Mouse (Mus musculus): ENCODE data around the gene Slc7a14. TPM values are rescaled to one million over a fixed set of nuclear protein-coding genes. Genes with fewer than 3 reads are reported as not detected.

Gene Slc7a14
- polyA plus RNA-seq, 1 experiment from 2014 or later: 0.11 TPM

DNA sequence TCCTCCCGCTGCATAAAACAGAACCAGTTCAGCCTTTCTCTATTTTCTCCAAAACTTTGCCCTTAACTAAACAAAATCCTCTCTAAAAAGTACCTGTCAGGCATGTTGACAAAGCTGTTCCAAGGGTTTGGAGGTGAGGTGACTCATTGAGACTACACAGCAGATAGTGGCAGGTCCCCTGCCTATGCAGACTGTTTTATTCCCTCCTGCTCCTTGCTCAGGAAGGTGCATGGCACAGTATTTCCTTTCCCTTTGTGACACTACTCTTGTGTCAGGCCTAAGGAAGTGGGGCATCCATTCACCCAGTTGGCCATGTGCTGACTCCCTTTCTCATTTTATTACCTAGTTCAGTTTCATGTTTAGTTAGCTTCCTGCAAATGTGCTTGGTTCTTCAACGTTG, 42.3 kb downstream of the Slc7a14 start:
- no peak overlapping the region for H3K27ac ChIP-seq (ENCODE audit: low read depth, low read length)
- H3K27me3 ChIP-seq (ENCODE audit: control insufficient read depth, insufficient read depth, low read length): no peaks in the 10 kb centered on the region
- H3K9ac ChIP-seq (ENCODE audit: low read depth, low read length): no peak overlapping the region
- ATAC-seq (ENCODE audit: low FRiP score, low TSS enrichment): no peak
- H3K36me3 ChIP-seq (ENCODE audit: control insufficient read depth, insufficient read depth, low read length): no peaks in the 10 kb centered on the region
- no peak overlapping the region for H3K4me3 ChIP-seq (ENCODE audit: low read length)
- no peak overlapping the region for H3K4me2 ChIP-seq (replicated peaks; ENCODE audit: low read depth, low read length)
- no peaks in the 10 kb centered on the region for H3K9me3 ChIP-seq (ENCODE audit: control insufficient read depth, low read length)
- no peaks in the 10 kb centered on the region for H3K4me1 ChIP-seq (ENCODE audit: control insufficient read depth, insufficient read depth, low read length)
- WGBS: 75% methylated on average over 2 of the region's 2 CpGs

DNA sequence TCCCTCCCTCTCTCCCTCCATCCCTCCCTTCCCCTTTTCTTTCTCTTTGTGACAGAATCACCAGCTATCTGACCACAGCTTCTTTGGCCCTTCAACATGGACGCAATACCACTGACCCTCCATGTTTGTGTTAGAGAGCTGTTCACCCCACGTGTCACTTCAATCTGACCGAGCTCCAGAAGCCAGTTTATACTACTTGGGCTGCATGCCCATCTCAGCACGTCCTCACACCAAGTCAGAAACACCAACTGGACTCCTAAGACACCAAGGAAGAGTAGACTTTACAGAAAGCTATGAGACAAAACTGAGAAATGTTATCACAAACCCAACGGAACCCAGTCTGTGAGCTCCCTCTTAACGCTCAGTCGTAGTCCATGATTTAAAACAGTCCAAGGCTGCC, 43.2 kb downstream of the Slc7a14 start:
- peaks cover 3% of the 10 kb centered on the region for H3K4me1 ChIP-seq (ENCODE audit: control insufficient read depth, insufficient read depth, low read length)
- H3K9me3 ChIP-seq (ENCODE audit: control insufficient read depth, low read length): no peaks in the 10 kb centered on the region
- H3K27me3 ChIP-seq (ENCODE audit: control insufficient read depth, insufficient read depth, low read length): no peaks in the 10 kb centered on the region
- ATAC-seq (ENCODE audit: low FRiP score, low TSS enrichment): no peak
- H3K9ac ChIP-seq (ENCODE audit: low read depth, low read length): no peak overlapping the region
- H3K4me3 ChIP-seq (ENCODE audit: low read length): no peak overlapping the region
- 91% methylated on average over 7 of the region's 7 CpGs for WGBS
- no peaks in the 10 kb centered on the region for H3K36me3 ChIP-seq (ENCODE audit: control insufficient read depth, insufficient read depth, low read length)
- no peak overlapping the region for H3K27ac ChIP-seq (ENCODE audit: low read depth, low read length)
- H3K4me2 ChIP-seq (replicated peaks; ENCODE audit: low read depth, low read length): no peak overlapping the region

DNA sequence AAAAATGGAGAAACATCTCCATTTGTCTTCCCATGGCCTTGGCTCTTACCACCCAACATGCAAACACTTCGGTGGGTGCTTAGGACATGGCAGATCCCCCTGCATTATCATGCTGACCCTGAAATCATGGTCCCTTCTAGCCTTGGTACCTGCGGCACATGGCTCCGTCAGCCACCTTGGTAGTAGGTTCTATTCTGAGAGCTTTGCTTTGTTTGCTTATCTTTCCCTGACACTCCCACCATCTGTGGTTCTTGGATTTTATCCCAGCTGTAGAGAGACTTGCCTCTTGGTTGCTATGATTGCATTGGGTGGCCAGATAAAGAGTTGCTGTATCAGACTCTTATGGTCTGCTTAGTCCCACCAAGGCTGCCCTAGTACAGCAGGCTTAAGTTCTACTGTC, 46.6 kb downstream of the Slc7a14 start:
- H3K4me1 ChIP-seq (ENCODE audit: control insufficient read depth, insufficient read depth, low read length): peaks cover 21% of the 10 kb centered on the region
- no peak for ATAC-seq (ENCODE audit: low FRiP score, low TSS enrichment)
- WGBS: 95% methylated on average over 3 of the region's 3 CpGs

DNA sequence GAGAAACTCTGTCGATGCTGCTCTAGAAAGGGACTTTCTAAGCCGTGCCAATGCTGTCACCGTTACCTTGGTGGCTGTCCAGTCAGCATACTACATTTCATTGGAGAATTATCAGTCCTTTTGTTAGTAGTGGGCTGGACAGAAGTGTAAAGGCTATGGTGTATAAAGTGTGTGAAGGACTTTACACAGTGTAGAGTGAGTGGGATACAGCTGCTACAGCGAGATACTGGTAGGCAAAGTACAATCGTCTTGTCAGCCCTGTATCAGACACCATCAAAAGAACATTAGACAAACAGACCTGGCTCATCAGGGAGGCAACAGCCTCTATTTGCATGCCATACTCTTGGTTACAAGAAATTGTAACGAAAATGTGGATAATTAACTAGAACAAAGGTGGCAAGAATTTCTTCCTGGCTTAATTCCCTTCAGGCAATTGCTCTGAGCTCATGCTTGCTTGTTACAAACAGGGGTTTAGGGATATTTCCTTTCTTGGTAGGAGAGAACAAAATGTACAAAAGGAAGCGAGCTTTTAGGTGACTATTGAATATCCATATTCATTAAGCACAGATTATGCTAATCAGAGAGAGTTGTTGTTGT, 48.7 kb downstream of the Slc7a14 start:
- H3K27ac ChIP-seq (ENCODE audit: low read depth, low read length): peak overlapping the region; percentile 83; the same call in 1 of the 2 replicates
- no peak overlapping the region for H3K9ac ChIP-seq (ENCODE audit: low read depth, low read length)
- 0 out of 2 replicates have a peak, but pooled peaks have one; percentile 1 for ATAC-seq (ENCODE audit: low FRiP score, low TSS enrichment)
- peaks cover 21% of the 10 kb centered on the region for H3K4me1 ChIP-seq (ENCODE audit: control insufficient read depth, insufficient read depth, low read length)
- WGBS: 55% methylated on average over 7 of the region's 7 CpGs
- H3K36me3 ChIP-seq (ENCODE audit: control insufficient read depth, insufficient read depth, low read length): no peaks in the 10 kb centered on the region
- no peaks in the 10 kb centered on the region for H3K9me3 ChIP-seq (ENCODE audit: control insufficient read depth, low read length)
- H3K27me3 ChIP-seq (ENCODE audit: control insufficient read depth, insufficient read depth, low read length): no peaks in the 10 kb centered on the region
- H3K4me3 ChIP-seq (ENCODE audit: low read length): no peak overlapping the region
- H3K4me2 ChIP-seq (replicated peaks; ENCODE audit: low read depth, low read length): no peak overlapping the region

More for the DNA sequence above, 46.6 kb downstream of the Slc7a14 start:
- H3K36me3 ChIP-seq (ENCODE audit: control insufficient read depth, insufficient read depth, low read length): no peaks in the 10 kb centered on the region
- no peak overlapping the region for H3K4me2 ChIP-seq (replicated peaks; ENCODE audit: low read depth, low read length)
- H3K9me3 ChIP-seq (ENCODE audit: control insufficient read depth, low read length): no peaks in the 10 kb centered on the region
- no peaks in the 10 kb centered on the region for H3K27me3 ChIP-seq (ENCODE audit: control insufficient read depth, insufficient read depth, low read length)
- no peak overlapping the region for H3K9ac ChIP-seq (ENCODE audit: low read depth, low read length)
- no peak overlapping the region for H3K4me3 ChIP-seq (ENCODE audit: low read length)
- H3K27ac ChIP-seq (ENCODE audit: low read depth, low read length): no peak overlapping the region

DNA sequence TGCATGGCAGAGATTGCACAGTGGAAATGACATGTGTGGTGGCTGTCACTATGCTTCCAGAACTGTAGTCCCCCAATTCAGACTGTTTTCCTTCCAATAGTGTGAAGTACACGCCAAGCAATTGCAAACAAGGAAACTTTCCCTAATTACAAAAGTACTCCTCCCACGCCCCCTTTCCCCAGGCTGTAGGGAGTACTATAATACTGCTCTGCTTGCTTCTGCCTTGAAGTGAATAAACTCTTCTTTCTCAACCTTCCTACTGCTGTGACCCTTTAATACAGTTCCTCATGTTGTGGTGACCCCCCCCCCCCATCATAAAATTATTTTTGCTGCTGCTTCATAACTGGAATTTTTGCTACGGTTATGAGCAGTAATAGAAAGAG, 49.2 kb downstream of the Slc7a14 start:
- Histone ChIP-seq H3K27ac (ENCODE audit: low read depth, low read length) (peak overlapping the region; percentile 83), H3K4me2 (replicated peaks; ENCODE audit: low read depth, low read length) (no peak overlapping the region), H3K36me3 (ENCODE audit: control insufficient read depth, insufficient read depth, low read length) (no peaks in the 10 kb centered on the region), H3K9me3 (ENCODE audit: control insufficient read depth, low read length) (no peaks in the 10 kb centered on the region), H3K4me1 (ENCODE audit: control insufficient read depth, insufficient read depth, low read length) (peaks cover 21% of the 10 kb centered on the region), H3K9ac (ENCODE audit: low read depth, low read length) (no peak overlapping the region), H3K27me3 (ENCODE audit: control insufficient read depth, insufficient read depth, low read length) (no peaks in the 10 kb centered on the region), H3K4me3 (ENCODE audit: low read length) (no peak overlapping the region)
- peak; percentile 60 for ATAC-seq (ENCODE audit: low FRiP score, low TSS enrichment)
- WGBS: 40% methylated on average over 3 of the region's 3 CpGs

DNA sequence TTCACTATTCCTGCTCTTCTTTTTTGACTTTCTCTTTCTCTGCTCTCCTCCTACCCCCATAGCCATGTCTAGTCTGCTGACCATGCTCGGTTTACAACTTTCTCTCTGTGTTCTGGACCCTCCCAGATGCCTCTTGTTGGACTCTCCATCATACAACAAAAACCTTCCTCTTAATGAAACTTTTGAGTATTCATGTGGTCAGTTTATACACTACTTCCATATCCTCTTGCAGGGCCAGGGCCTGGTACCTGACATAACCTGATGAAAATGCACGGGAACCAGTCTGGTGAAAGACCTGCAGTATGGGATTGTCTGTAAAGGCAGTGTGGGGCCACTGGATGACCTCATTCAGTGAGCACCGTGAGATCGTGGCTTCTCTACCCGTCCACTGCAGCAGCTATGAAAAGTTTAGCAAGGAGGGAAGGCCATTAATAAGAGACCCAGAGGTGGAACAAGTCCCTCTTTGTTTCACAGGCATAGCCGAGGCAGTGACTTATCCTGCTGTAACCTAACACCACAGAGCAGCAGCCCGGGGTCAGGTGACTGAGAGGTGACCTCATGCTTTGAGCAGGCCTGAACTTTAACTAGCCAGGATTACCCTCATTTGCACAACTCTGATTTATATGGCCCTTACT, 49.7 kb downstream of the Slc7a14 start:
- peak overlapping the region; percentile 83 for H3K27ac ChIP-seq (ENCODE audit: low read depth, low read length)
- no peak overlapping the region for H3K9ac ChIP-seq (ENCODE audit: low read depth, low read length)
- peaks cover 21% of the 10 kb centered on the region for H3K4me1 ChIP-seq (ENCODE audit: control insufficient read depth, insufficient read depth, low read length)
- no peak overlapping the region for H3K4me2 ChIP-seq (replicated peaks; ENCODE audit: low read depth, low read length)
- WGBS: 13% methylated on average over 7 of the region's 7 CpGs
- H3K36me3 ChIP-seq (ENCODE audit: control insufficient read depth, insufficient read depth, low read length): no peaks in the 10 kb centered on the region
- no peaks in the 10 kb centered on the region for H3K9me3 ChIP-seq (ENCODE audit: control insufficient read depth, low read length)
- H3K4me3 ChIP-seq (ENCODE audit: low read length): no peak overlapping the region
- H3K27me3 ChIP-seq (ENCODE audit: control insufficient read depth, insufficient read depth, low read length): no peaks in the 10 kb centered on the region
- peak; percentile 94 for ATAC-seq (ENCODE audit: low FRiP score, low TSS enrichment)

DNA sequence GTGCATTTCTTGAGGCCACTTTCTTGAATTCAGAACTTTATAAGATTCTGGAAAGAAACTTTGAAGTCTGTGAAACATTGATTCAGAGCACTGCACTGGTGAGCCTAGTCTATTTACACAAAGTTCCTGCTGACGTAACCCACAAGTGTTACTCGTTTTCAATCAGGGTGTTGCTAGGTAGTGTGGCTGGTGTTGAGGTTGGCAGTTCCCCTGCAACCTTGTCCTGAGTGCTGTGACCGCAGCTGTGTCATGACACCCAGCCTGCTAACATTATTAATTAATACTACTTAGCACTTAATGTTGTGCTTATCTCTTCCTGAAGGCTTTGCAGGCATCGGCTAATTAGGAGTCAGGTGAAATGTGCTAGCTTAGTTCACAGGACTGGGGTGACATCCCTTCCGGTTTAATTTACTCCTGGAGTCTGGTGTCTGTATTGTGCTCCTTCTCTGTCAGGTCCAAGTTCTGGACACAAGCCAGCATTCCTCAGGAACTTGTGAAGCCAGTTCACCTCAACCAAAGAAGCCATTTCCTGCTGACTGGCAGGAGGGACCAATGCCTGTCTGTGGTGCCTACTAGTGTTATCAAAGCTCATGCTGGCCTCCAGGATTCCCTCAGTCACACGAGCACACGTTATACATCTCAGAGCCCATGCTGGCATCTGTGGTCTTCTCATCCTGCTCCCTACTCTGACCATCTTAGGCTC, 50.5 kb downstream of the Slc7a14 start:
- peak overlapping the region; percentile 83 for H3K27ac ChIP-seq (ENCODE audit: low read depth, low read length)
- H3K9me3 ChIP-seq (ENCODE audit: control insufficient read depth, low read length): no peaks in the 10 kb centered on the region
- no peak overlapping the region for H3K9ac ChIP-seq (ENCODE audit: low read depth, low read length)
- no peaks in the 10 kb centered on the region for H3K36me3 ChIP-seq (ENCODE audit: control insufficient read depth, insufficient read depth, low read length)
- no peaks in the 10 kb centered on the region for H3K27me3 ChIP-seq (ENCODE audit: control insufficient read depth, insufficient read depth, low read length)
- WGBS: 63% methylated on average over 7 of the region's 7 CpGs
- H3K4me2 ChIP-seq (replicated peaks; ENCODE audit: low read depth, low read length): no peak overlapping the region
- peaks cover 21% of the 10 kb centered on the region for H3K4me1 ChIP-seq (ENCODE audit: control insufficient read depth, insufficient read depth, low read length)
- no peak overlapping the region for H3K4me3 ChIP-seq (ENCODE audit: low read length)
- ATAC-seq (ENCODE audit: low FRiP score, low TSS enrichment): no peak

DNA sequence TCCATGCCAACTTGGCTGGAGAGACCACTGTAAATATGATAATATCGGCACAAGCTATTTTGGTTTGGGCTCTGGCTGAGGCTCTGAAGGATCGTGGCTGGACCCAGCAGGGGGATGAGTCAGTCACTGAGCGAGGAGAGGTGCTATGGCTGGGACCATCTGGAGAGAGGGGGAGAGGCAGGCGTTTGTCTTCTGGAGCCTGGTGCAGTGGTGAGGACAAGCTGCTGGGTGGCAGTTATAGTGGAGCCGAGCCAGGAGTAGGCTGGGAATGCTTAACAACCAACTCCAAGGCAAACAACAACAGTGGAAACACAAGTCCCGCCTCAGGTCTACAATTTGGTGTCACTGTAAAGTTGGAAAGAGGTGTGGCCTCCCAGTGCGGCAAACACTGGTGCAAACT, 55.8 kb downstream of the Slc7a14 start:
- H3K9ac ChIP-seq (ENCODE audit: low read depth, low read length): no peak overlapping the region
- no peaks in the 10 kb centered on the region for H3K36me3 ChIP-seq (ENCODE audit: control insufficient read depth, insufficient read depth, low read length)
- no peaks in the 10 kb centered on the region for H3K9me3 ChIP-seq (ENCODE audit: control insufficient read depth, low read length)
- ATAC-seq (ENCODE audit: low FRiP score, low TSS enrichment): 0 out of 2 replicates have a peak, but pooled peaks have one; percentile 43
- no peaks in the 10 kb centered on the region for H3K4me1 ChIP-seq (ENCODE audit: control insufficient read depth, insufficient read depth, low read length)
- WGBS: 73% methylated on average over 7 of the region's 7 CpGs
- no peak overlapping the region for H3K27ac ChIP-seq (ENCODE audit: low read depth, low read length)
- H3K4me3 ChIP-seq (ENCODE audit: low read length): no peak overlapping the region
- H3K27me3 ChIP-seq (ENCODE audit: control insufficient read depth, insufficient read depth, low read length): no peaks in the 10 kb centered on the region
- no peak overlapping the region for H3K4me2 ChIP-seq (replicated peaks; ENCODE audit: low read depth, low read length)

DNA sequence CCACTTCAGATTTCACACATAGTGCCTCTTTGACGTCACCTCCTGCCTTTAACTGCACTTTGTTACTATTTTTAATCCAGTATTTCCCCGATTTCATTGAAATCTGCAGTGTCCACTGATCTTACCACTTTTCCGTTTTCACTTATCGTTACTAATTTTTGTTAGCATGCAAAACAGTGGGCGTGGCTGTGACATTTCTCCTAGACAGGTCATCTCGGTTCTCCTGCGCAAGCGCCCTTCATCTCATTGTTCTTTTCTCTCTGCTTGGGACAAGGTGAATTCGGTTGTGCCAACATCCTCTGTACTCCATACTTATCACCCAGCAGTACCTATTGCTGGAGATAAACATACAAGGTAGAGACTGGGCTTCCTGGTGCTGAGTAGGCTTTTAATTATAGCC, 56.3 kb downstream of the Slc7a14 start:
- no peaks in the 10 kb centered on the region for H3K27me3 ChIP-seq (ENCODE audit: control insufficient read depth, insufficient read depth, low read length)
- no peaks in the 10 kb centered on the region for H3K4me1 ChIP-seq (ENCODE audit: control insufficient read depth, insufficient read depth, low read length)
- no peak for ATAC-seq (ENCODE audit: low FRiP score, low TSS enrichment)
- no peaks in the 10 kb centered on the region for H3K36me3 ChIP-seq (ENCODE audit: control insufficient read depth, insufficient read depth, low read length)
- H3K4me3 ChIP-seq (ENCODE audit: low read length): no peak overlapping the region
- 93% methylated on average over 9 of the region's 9 CpGs for WGBS
- no peaks in the 10 kb centered on the region for H3K9me3 ChIP-seq (ENCODE audit: control insufficient read depth, low read length)
- H3K27ac ChIP-seq (ENCODE audit: low read depth, low read length): no peak overlapping the region
- H3K9ac ChIP-seq (ENCODE audit: low read depth, low read length): no peak overlapping the region
- no peak overlapping the region for H3K4me2 ChIP-seq (replicated peaks; ENCODE audit: low read depth, low read length)
